Mouse (Mus musculus): ENCODE measurements at regions not wholly inside any gene's neighbourhood (a gene's known extent, or its start where the extent isn't known, plus 50 kb on each side); places are given as distances from the start of the nearest gene placed in this dataset.
A peak's percentile ranks its signal among the peaks of the same experiment; 100 is the strongest.

DNA sequence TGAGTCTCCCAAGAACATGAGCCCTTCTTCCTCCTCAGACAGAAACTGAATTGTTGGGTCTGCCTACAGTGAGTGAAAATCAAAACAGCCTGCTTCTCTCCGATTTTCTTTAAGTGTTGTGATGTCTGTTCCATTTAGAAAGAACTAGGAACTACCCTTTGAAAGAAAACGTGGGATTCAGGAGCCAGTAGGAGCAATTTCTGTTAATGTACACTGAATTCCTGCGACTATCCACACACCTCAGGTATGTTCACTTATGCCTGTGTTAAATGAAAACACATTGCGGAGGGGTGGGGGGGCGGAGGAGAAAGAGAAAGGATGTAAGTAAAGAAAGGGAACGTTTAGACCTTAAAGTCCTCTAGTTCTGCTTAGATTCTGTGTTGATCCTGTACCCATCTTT is 167.9 kb upstream of the Clec14a start:
- no peak for DNase-seq

DNA sequence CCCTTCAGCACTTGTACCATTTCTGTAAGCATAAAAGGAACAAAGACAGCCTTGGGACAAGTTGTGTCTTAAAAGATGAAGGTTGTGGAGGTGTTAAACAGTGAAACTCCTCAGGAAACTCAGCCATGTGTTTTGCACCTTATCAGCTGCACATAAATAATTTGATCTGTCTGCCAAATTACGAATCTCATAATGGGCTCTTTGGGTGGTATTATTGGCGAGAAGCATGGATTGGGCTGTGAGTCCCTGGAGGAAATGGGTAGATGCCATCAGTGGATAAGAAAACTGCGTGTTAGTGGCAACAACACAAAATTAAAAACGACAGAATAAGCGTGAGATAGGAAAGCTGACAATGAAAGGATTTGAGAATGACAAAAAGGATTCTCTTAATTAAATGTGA is 165.4 kb upstream of the Clec14a start:
- DNase-seq: no peak

DNA sequence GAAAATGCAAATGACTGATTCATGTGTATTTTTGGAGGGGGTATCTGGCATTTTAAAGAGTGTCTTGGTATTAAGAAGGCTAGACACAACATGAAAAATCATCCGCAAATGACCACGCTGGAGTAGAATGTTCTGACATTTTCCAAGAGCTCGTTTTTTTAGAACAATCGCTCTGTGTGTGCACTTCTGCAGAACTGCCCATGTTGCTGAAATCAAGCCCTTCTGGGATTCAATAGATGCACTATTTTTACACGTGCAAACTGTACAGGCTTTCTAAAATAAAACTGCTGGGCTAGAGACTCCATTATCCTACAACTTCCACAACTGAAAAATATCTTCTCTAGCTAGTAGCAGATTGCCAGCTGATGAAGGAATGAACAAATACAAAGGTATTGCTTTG is 160.8 kb upstream of the Clec14a start:
- peak; percentile 17 for DNase-seq

DNA sequence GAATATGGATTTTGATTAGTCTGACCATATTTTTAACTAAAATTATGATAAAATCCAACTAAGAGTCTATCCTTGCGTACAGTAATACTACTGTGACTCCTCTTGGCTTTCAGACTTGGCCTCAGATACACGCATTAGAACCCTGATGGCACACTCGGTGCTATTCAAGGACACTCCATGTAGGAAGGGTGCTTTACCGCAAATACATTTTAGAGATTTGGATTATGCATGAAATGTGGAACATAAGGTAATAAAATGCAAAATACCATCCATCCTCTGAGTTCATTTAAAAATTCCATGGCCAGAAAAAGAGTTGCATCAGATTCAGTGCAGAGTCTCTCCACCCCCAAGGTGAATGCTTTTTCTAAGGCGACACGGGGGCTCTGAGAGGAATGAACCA is 157.7 kb upstream of the Clec14a start:
- DNase-seq: no peak

DNA sequence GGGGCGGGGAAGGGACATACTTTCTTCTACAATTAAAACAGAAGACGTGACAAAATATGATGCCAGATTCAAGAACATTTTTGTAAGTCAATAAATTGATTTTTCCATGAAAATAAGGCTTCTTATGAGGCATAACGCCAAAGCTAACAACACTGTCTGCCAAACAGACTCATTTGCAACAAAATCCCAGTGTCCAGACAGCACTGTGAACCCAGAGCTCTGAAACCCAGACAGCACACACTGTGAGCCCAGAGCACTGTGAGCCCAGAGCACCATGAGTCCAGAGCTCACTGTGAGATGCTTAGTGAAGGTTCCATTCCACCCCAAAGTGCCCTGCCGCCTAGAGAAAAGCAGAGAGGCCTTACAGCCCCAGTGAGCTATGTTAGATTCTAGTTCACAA is 156.9 kb upstream of the Clec14a start:
- DNase-seq: no peak

DNA sequence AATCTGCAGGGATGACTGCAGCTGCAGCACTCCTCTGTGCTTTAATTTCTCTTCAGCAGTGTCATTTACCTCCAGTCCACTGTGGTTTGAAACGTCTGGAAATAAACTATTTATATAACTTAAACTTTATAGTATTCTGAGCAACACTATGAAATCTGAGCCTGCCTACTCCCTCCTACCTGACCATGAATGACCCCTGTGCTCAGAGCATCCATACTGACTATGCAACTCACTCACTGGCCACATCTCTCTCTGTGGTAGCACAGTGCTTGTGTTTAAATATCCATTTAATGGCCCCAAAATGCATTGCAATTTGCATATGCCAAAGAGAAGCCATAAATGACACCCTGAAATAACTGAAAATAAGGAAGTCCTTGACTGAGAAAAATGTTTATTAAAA is 154.5 kb upstream of the Clec14a start:
- no peak for DNase-seq

DNA sequence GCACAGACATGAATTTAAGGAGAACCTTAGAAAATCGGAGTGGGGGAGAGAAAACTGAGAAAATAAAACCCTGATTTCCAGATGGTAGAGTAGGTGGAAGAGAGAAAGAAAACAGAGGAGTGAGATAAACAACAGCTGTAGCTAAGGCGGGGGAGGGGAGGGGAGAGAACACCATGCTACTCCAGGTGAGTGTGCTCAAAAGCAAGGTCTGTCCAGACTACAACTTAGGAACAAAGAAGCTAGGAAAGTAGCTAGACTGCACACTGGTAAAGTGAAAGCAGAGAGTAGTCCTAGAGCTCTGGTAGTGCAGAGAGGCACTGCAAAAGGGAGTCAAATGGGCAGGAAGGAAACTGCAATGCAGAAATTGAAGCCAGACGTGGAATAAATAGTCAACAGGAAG is 132.8 kb upstream of the Clec14a start:
- DNase-seq: peak; percentile 35

DNA sequence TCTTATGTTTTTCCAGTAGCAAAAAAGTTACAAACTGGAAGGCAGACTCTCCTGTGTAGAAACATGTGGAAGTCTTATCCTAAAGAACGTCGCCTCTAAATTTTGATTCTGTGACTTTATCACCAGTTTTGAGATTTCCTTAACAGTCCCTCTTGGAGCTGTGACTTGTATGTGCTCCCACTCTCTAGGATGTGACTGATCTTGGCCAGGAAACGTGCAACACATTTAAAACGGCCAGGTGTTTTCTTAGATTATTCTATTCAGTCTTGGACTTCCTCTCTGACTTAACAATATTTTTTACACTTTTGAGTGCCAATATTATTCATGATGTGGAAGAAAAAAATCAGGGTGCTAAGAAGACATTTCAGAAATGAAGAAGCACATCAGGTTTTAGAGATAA is 91.2 kb upstream of the Clec14a start:
- DNase-seq: no peak

DNA sequence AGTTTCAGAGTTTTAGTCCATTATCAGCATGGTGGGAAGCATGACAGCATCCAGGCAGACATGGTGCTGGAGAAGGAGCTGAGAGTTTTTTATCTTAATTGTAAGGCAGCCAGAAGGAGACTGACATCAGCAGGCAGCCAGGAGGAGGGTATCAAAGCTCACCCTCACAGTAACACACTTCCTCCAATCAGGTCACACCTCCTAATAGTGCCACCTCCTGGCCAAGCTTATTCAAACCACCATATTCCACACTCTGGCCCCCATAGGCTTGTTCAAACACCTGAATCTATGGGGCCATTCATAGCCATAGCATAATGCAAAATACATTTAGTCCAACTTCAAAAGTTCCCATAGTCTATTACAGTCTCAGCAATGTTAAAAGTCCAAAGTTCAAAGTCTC is 65.1 kb upstream of the Clec14a start:
- no peak for DNase-seq

DNA sequence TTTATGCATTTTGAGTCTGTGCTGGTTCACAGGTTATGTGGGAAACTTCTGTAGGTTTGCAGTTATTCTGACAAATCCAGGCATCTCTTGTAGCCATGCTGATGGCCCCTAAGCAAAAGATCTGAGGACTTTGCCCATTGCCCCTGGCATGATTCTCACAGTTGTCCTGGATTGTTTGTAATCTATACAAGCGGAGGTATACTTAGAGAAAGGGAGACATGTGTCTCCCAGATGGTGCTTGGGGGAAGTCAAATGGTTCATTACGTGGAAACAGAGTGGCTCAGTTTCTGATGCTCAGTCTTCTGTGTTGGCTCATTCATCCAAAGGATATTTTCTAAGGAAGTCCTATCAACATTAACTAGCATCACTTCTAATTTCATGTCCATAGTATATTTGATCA is 60.8 kb upstream of the Clec14a start:
- DNase-seq: no peak

DNA sequence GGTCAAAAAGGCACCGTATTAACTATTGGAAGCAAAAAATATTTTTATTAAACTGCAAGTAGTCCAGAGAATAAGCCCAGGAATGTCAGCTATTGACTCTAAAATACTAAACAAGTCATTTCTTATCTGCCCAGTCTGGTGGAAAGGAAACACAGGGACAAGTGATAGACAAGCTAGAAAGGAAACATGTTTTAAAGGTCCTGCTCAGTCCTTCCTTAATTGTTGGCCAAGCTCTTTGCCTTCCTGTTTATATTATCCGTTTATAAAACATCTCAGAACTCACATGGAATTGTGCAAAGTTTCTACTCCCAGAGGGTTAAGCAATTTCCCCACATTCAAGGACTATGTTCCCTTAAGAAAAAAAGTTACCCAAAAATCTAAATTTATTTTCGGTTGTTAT is 54.9 kb upstream of the Clec14a start:
- no peak for DNase-seq
